Mouse (Mus musculus) liver, embryonic 14.5 days (tissue): Measurements from ENCODE around the gene Arnt2. TPM values are rescaled to one million over a fixed set of nuclear protein-coding genes. Genes with fewer than 3 reads are reported as not detected.

Experiments used
- ATAC-seq: fragments of 200-750 bp; cut with Nextera tagmentation; 2 replicates; pipeline ENCODE4 v1.8.0; 2017; ENCODE audit warnings: moderate number of reproducible peaks, mild to moderate bottlenecking, moderate library complexity; ENCODE audit not compliant: insufficient read depth
- DNase-seq, 3 experiments: peaks; one replicate each; pipeline ENCODE4 v3.0.0-alpha.2; 2012 to 2013; ENCODE audit warnings: low read depth in 3 of 3, low spot score in 3 of 3
- H3K27ac ChIP-seq: fragments of 300-500 bp; sonication (generic); 2 replicates; pipeline ENCODE4 v1.5.1; 2014; ENCODE audit warnings: moderate library complexity, mild to moderate bottlenecking, control low read depth, inconsistent platforms
- H3K27me3 ChIP-seq: fragments of 300-500 bp; sonication (generic); 2 replicates; pipeline ENCODE4 v1.6.1; 2014; ENCODE audit warnings: mild to moderate bottlenecking, low read length, moderate library complexity; ENCODE audit not compliant: control insufficient read depth, insufficient read depth
- H3K36me3 ChIP-seq: fragments of 300-500 bp; sonication (generic); replicated peaks from 2 replicates; pipeline ENCODE4 v1.6.1; 2014; ENCODE audit warnings: low read depth; ENCODE audit not compliant: control insufficient read depth, insufficient read depth
- H3K4me1 ChIP-seq, 2 experiments: fragments of 200-500 bp in 1 of 2; fragments of 300-500 bp in 1 of 2; sonication (generic) in 1 of 2; replicated peaks; 2 replicates each; pipeline ENCODE4 v1.6.1; 2012 to 2014; ENCODE audit warnings: antibody characterized with exemption in 1 of 2, inconsistent platforms in 1 of 2, low read length in 1 of 2; ENCODE audit not compliant: control insufficient read depth in 2 of 2, insufficient read depth in 2 of 2
- H3K4me2 ChIP-seq: fragments of 300-500 bp; sonication (generic); 2 replicates; pipeline ENCODE4 v1.6.1; 2014; ENCODE audit warnings: low read depth, mild to moderate bottlenecking, control low read depth, moderate library complexity
- H3K4me3 ChIP-seq, 2 experiments: fragments of 200-500 bp in 1 of 2; fragments of 300-500 bp in 1 of 2; sonication (generic) in 1 of 2; 2 replicates each; pipeline ENCODE4 v1.5.1; 2012 to 2014; ENCODE audit warnings: low read depth in 2 of 2, low read length in 2 of 2, mild to moderate bottlenecking in 2 of 2, control low read depth in 1 of 2, inconsistent platforms in 1 of 2, moderate library complexity in 1 of 2; ENCODE audit not compliant: insufficient read depth in 1 of 2
- H3K9ac ChIP-seq: fragments of 300-500 bp; sonication (generic); replicated peaks from 2 replicates; pipeline ENCODE4 v1.6.1; 2014; ENCODE audit warnings: mild to moderate bottlenecking, control low read depth, moderate library complexity
- H3K9me3 ChIP-seq: fragments of 300-500 bp; sonication (generic); 2 replicates; pipeline ENCODE4 v1.6.1; 2016; ENCODE audit warnings: low read length, mixed read lengths; ENCODE audit not compliant: control insufficient read depth
- CTCF ChIP-seq: IDR thresholded peaks from 2 replicates; pipeline ENCODE4 v1.5.1; 2016; ENCODE audit warnings: antibody characterized with exemption, low read depth, control low read depth
- EP300 ChIP-seq: IDR thresholded peaks from 2 replicates; pipeline ENCODE4 v1.6.1; 2016; ENCODE audit warnings: antibody characterized with exemption, low read depth
- WGBS: fragments of 180-500 bp; shearing (Covaris S2); extraction: QIAGEN DNeasy Blood & Tissue Kit; methylation state at CpG from one replicate; pipeline ENCODE4 v1.1.7; 2014; ENCODE audit not compliant: insufficient replicate concordance; 5-methylcytosine and 5-hydroxymethylcytosine counted together
- polyA plus RNA-seq, 2 experiments: library from polyadenylated mRNA; depleted of rRNA in 1 of 2; stranded (reverse) in 1 of 2; unstranded in 1 of 2; fragments of >200 nt; fragmentation: Nextera tagmentation in 1 of 2; extraction: Ambion mirVana in 1 of 2; gene quantifications; 2 replicates each; pipeline versions ENCODE4 v1.2.1 to v1.2.3; 2012 to 2014

The Arnt2 gene
- polyA plus RNA-seq, 2 experiments, result 0.16 to 0.39 TPM

DNA sequence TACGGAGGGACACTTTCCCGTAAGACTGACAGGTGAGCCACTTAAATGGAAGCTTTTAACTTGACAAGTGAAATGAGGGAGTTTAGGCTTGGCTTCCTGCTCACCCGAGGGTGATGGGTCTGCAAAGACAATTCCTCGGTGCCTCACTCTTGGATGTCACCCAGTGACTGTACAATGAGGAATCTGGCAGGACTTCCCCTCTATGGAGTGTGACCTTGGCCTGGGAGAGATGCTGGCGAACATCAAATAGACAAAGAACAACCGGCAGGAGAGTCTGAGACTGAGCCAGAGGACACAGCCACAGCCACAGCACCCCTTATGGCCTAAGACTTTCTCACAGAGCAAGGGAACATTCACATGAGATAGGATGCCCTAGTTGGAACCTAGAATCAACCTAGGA is 148.6 kb downstream of the Arnt2 start:
- no peaks in the 10 kb centered on the region for H3K36me3 ChIP-seq
- no peak for TF ChIP-seq EP300
- no peak for TF ChIP-seq CTCF
- H3K9me3 ChIP-seq, result no peaks in the 10 kb centered on the region
- H3K9ac ChIP-seq, result no peak overlapping the region
- no peak overlapping the region for H3K27ac ChIP-seq
- ATAC-seq (no peak), DNase-seq (no peak)
- no peak overlapping the region for H3K4me3 ChIP-seq
- no peaks in the 10 kb centered on the region for H3K4me1 ChIP-seq
- no peaks in the 10 kb centered on the region for H3K27me3 ChIP-seq
- 43% methylated on average over 6 of the region's 6 CpGs for WGBS
- no peak overlapping the region for H3K4me2 ChIP-seq

DNA sequence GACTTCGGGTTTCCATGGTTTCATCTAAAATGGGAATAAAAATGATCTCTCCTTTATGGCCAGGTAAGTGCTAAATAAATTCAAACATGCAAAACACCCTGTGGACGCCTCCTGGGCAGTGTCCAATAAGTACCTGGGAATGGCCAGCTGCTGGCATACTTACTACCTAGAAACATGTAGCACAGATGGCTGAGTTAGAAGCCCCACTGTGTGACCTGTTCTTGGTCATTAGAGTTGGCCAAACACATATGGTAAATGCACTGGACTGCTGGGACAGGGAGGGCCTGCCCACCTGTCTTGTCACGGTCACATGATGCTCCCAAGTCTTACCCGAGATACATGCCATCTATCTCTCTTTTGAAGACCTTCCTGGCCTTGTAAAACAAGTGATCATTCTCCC is 149.6 kb downstream of the Arnt2 start:
- no peak for TF ChIP-seq CTCF
- no peak for TF ChIP-seq EP300
- WGBS, result 45% methylated on average over 4 of the region's 4 CpGs

DNA sequence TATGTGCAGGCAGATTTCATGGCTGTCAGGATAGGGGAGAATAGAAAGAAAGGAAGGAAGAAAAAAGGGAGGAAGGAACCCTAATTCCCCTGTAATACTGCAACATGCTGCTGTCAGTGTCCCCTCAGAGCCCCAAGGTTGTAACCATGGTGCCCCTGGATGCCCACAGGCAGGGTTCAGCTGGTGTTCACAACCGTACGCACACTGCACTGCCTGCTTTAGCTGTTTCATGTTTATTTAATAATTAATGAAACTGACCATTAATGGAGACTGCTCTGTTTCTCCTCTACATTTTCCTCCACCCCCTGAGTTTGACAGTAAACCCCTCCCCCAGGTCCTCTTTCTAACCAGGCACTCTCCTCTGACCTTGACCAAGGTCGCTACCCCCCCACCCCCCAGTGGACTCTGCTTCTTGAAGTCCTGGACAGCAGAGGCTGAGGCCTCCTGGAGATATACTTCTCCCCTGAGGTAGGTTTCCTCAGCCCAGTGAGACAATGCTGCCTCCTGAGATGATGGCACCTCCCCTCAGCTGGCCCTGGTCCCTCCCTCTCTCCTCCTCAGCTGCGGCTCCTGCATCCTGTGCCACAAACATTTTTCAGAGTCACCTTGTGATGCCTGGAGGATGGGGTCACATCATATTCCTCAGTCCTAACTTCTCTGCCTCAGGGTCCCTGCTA is 150.5 kb downstream of the Arnt2 start:
- H3K27me3 ChIP-seq, result no peaks in the 10 kb centered on the region
- ATAC-seq (no peak), DNase-seq (no peak)
- no peak overlapping the region for H3K27ac ChIP-seq
- H3K36me3 ChIP-seq, result no peaks in the 10 kb centered on the region
- TF ChIP-seq EP300 (no peak), CTCF (no peak)
- H3K4me3 ChIP-seq, result no peak overlapping the region
- H3K4me2 ChIP-seq, result no peak overlapping the region
- no peaks in the 10 kb centered on the region for H3K4me1 ChIP-seq
- 55% methylated on average over 4 of the region's 4 CpGs for WGBS
- no peak overlapping the region for H3K9ac ChIP-seq
- no peaks in the 10 kb centered on the region for H3K9me3 ChIP-seq

More for the DNA sequence above, 149.6 kb downstream of the Arnt2 start:
- Histone ChIP-seq H3K9me3 (no peaks in the 10 kb centered on the region), H3K27me3 (no peaks in the 10 kb centered on the region), H3K4me3 (no peak overlapping the region), H3K4me2 (no peak overlapping the region), H3K36me3 (no peaks in the 10 kb centered on the region), H3K27ac (no peak overlapping the region), H3K9ac (no peak overlapping the region), H3K4me1 (no peaks in the 10 kb centered on the region)
- no peak for ATAC-seq
- no peak for DNase-seq

DNA sequence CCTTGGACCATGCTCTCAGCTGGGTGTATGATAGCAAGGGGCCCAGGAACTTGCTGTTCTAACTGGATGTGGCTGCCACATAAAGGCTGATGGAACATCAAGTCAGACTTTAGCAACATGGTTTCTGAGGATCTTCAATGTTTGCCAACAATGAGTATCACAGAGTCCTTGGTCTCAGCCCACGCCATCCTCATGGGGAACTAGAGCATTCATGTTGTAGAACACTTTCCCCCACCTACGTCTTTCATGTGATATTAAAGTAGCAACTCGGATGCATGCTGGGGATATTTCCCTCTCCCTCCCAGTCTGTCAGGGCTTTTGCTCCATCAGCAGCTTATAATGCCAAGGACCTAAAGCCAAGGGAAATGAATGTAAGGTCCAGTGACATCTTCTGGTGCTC is 153.3 kb downstream of the Arnt2 start:
- Histone ChIP-seq H3K27ac (no peak overlapping the region), H3K4me2 (no peak overlapping the region), H3K27me3 (no peaks in the 10 kb centered on the region), H3K9ac (no peak overlapping the region), H3K36me3 (no peaks in the 10 kb centered on the region), H3K4me1 (no peaks in the 10 kb centered on the region), H3K9me3 (no peaks in the 10 kb centered on the region), H3K4me3 (no peak overlapping the region)
- DNase-seq (no peak), ATAC-seq (no peak)
- TF ChIP-seq CTCF (no peak), EP300 (no peak)
- 48% methylated on average over 3 of the region's 3 CpGs for WGBS

DNA sequence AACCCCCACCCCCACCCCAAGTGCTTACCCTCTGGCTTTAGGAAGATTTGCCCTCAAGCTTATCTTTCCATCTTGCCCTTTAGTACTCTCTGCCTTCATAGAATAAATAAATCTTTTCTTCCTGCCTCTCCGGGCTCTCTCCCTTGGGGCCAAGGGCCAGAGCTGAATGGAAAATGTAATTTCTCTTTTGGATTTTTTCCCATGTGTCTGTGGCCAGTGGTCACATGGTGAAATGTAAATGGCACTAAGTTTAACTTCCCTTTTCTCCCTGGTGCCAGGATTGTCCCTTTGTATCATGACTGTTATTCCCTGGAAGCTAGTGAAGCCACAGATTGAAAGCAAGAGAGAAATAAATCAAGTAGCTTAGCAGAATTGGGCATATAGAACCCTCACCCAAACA is 153.7 kb downstream of the Arnt2 start:
- Histone ChIP-seq H3K27ac (no peak overlapping the region), H3K4me1 (no peaks in the 10 kb centered on the region), H3K9me3 (no peaks in the 10 kb centered on the region), H3K4me2 (no peak overlapping the region), H3K27me3 (no peaks in the 10 kb centered on the region), H3K9ac (no peak overlapping the region), H3K4me3 (no peak overlapping the region), H3K36me3 (no peaks in the 10 kb centered on the region)
- DNase-seq (no peak), ATAC-seq (no peak)
- no peak for TF ChIP-seq EP300
- no peak for TF ChIP-seq CTCF
- 57% methylated on average over 1 of the region's 1 CpGs for WGBS
